Mouse (Mus musculus) cerebellum, adult 2 months (tissue): ENCODE measurements at regions not wholly inside any gene's neighbourhood (a gene's known extent, or its start where the extent isn't known, plus 50 kb on each side); places are given as distances from the start of the nearest gene placed in this dataset.

Experiments used
- DNase-seq, 2 experiments: peaks; one replicate each; pipeline ENCODE4 v3.0.0; 2021
- H3K27ac ChIP-seq: fragments of 200-500 bp; 2 replicates; pipeline ENCODE4 v1.5.1; 2012; ENCODE audit warnings: low read length, control low read depth, inconsistent platforms; ENCODE audit not compliant: insufficient read depth
- H3K27me3 ChIP-seq: fragments of 200-500 bp; 2 replicates; pipeline ENCODE4 v1.6.1; 2012; ENCODE audit warnings: inconsistent platforms, mild to moderate bottlenecking, low read length, moderate library complexity; ENCODE audit not compliant: control insufficient read depth, insufficient read depth
- H3K4me1 ChIP-seq: fragments of 200-500 bp; 2 replicates; pipeline ENCODE4 v1.6.1; 2011; ENCODE audit warnings: low read length; ENCODE audit not compliant: control insufficient read depth, insufficient read depth
- H3K4me3 ChIP-seq: fragments of 200-500 bp; replicated peaks from 2 replicates; pipeline ENCODE3; 2011; ENCODE audit warnings: mild to moderate bottlenecking, low read depth, low read length, control low read depth; ENCODE audit not compliant: insufficient read depth
- CTCF ChIP-seq: fragments of 200-500 bp; IDR thresholded peaks from 2 replicates; pipeline ENCODE4 v1.5.1; 2011; ENCODE audit warnings: low read depth, mild to moderate bottlenecking, control low read depth, low read length, moderate library complexity, borderline replicate concordance; ENCODE audit not compliant: insufficient read depth
- POLR2A ChIP-seq: fragments of 200-500 bp; IDR thresholded peaks from 2 replicates; pipeline ENCODE4 v1.6.1; 2011; ENCODE audit warnings: low read length, control low read depth, borderline replicate concordance; ENCODE audit not compliant: insufficient read depth
- WGBS: fragments of 180-500 bp; shearing (Covaris S2); methylation state at CpG from one replicate; pipeline ENCODE4 v1.1.7; 2018; 5-methylcytosine and 5-hydroxymethylcytosine counted together

DNA sequence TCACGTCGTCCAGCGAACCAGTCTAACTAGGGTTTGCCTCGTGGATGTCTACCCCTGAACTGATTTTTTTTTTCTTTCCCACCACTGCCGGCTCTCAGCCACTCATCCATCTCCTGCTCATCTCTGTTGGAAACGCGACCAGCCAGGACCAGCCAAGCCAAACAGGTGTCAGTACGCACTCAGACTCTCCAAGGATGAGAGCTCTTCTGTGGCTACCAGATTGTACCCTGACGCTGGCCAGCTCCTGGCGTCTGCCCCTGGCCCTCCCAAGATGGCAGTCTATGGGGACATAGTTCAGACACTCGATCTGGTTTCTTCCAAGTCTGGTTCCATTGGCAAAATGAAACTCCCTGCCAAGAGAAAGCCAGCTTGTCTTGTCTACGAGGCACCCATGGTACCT, 109.3 kb downstream of the Zfp36l1 start:
- Histone ChIP-seq H3K4me3 (no peak overlapping the region), H3K4me1 (peaks cover 13% of the 10 kb centered on the region), H3K27me3 (no peaks in the 10 kb centered on the region), H3K27ac (no peak overlapping the region)
- no peak for TF ChIP-seq CTCF
- TF ChIP-seq POLR2A: no peak
- WGBS: 18% methylated on average over 12 of the region's 12 CpGs
- DNase-seq: no peak

DNA sequence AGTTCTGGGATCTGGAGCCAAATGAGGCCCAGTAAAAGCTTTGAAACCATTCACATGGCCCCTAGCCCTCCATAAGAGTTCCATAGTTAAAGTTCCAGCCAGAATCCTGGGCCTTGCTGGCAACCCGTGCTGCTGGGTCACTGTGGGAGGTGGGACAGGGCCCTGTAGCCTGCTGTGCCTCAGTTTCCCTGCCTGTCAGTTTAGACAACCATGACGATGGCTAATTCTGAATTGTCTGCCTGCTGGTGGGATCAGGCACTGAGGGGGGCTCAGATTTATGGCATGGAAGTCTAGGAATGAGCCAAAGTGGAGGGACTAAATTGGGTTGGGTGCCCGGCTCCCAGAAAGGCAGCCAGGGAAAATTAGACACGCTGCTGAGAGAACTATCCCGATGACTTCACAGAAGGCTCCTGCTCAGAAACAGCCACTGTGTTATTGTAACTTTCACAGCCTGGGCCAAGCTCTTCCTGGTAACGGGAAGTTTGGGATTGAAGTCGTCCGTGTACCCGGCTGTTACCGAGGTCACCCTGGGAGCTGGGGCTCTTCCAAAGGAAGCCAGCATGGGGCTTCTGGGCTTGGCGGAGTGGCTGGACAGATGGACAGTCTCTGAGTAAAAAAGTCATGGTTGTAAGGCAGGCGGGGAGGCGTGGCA, 110.2 kb downstream of the Zfp36l1 start:
- no peak overlapping the region for H3K27ac ChIP-seq
- no peak overlapping the region for H3K4me3 ChIP-seq
- DNase-seq: peak; percentile 40 to 60

DNA sequence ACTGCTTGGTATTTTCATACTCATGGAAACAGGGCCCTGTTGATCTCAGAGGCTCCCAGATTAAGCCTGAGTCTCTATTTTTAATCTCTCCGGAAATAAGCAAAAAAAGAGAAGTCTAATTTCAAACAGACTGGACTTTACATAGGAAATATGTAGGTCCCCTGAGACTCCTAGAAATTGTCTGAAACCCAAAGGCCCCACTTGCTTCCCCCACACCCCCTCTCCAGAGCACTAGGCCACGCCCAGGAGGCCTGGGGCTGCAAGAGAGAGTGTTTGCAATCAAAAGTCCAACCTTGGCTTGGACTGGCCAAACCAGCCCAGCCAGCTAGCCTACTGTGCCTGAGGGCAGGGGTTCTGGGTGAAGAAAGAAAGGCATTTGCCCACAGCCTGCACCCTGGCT, 111.0 kb downstream of the Zfp36l1 start:
- WGBS: 75% methylated on average over 2 of the region's 2 CpGs
- no peak overlapping the region for H3K4me3 ChIP-seq
- TF ChIP-seq POLR2A (no peak), CTCF (no peak)

More for the DNA sequence above, 110.2 kb downstream of the Zfp36l1 start:
- 12% methylated on average over 13 of the region's 13 CpGs for WGBS
- Histone ChIP-seq H3K4me1 (peaks cover 13% of the 10 kb centered on the region), H3K27me3 (no peaks in the 10 kb centered on the region)
- TF ChIP-seq POLR2A (no peak), CTCF (no peak)

DNA sequence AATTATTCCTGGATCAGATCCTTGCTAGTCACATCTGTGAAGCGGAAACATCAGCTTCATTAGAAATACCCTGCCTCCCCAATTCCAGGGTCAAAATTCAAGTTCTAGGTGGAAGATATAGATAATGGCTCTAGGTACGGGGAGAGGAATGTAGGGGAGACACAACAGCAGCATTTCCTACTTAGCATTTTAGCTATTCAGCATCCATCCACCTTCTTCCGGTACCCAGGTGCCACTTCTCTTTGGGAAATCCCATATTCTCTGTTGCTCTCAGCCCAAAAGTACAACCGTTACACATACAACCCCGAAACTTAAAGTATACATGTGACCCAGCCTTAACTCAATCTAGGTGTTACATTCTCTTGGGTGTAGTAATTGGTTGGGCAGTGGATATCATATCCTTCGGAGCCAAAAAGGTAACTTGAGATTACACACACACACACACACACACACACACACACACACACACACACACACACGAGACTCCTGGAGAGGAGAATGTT, 112.9 kb downstream of the Zfp36l1 start:
- TF ChIP-seq POLR2A (no peak), CTCF (no peak)
- Histone ChIP-seq H3K4me3 (no peak overlapping the region), H3K27me3 (no peaks in the 10 kb centered on the region), H3K27ac (no peak overlapping the region), H3K4me1 (peaks cover 13% of the 10 kb centered on the region)
- WGBS: 98% methylated on average over 7 of the region's 7 CpGs
- DNase-seq: no peak

More for the DNA sequence above, 111.0 kb downstream of the Zfp36l1 start:
- H3K27me3 ChIP-seq: no peaks in the 10 kb centered on the region
- H3K27ac ChIP-seq: no peak overlapping the region
- DNase-seq: peak in 1 of 2 experiments; percentile 18
- peaks cover 13% of the 10 kb centered on the region for H3K4me1 ChIP-seq

DNA sequence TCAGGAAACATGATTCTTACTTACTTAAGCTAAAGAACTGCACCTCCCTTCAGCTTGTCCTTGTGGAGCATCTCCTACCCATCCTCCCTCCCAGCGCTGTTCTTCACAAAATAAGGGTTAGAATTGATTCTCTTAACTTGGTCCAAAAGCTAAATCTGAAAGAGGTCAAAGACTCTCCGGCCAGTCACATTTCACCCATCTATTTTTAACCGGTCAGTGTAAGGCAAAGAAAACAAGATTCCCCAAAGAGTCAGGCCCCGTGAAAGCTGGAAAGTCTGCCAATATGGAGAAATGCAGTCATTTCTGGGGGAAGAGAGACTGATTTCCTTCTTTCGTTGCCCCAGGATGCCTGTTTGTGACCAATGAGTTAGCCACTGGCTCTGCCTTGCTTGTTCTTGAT, 114.0 kb downstream of the Zfp36l1 start:
- Histone ChIP-seq H3K4me3 (no peak overlapping the region), H3K27me3 (no peaks in the 10 kb centered on the region), H3K4me1 (peaks cover 15% of the 10 kb centered on the region), H3K27ac (no peak overlapping the region)
- no peak for DNase-seq
- TF ChIP-seq CTCF (no peak), POLR2A (no peak)
- WGBS: 85% methylated on average over 5 of the region's 5 CpGs

DNA sequence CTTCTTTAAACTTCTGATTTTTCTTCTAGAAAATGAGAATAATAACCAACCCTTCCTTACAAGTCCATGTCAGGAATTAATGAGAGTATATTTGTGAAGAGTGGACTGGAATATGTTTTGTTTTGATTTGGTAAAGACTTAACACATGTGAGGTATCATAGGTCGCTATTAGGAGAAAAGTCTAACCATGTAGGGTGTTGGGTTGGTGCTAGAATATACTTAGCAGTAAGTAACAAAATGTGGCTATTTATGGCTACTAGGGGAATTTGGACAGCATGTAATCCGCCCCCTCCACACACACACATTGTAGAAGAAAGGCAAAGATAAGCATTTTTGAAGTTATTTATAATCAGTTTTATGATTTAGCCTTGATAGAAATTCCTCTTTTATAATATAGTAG, 114.5 kb downstream of the Zfp36l1 start:
- Histone ChIP-seq H3K27me3 (no peaks in the 10 kb centered on the region), H3K27ac (no peak overlapping the region), H3K4me3 (no peak overlapping the region), H3K4me1 (peaks cover 11% of the 10 kb centered on the region)
- DNase-seq: no peak
- WGBS: 97% methylated on average over 2 of the region's 2 CpGs
- no peak for TF ChIP-seq CTCF

DNA sequence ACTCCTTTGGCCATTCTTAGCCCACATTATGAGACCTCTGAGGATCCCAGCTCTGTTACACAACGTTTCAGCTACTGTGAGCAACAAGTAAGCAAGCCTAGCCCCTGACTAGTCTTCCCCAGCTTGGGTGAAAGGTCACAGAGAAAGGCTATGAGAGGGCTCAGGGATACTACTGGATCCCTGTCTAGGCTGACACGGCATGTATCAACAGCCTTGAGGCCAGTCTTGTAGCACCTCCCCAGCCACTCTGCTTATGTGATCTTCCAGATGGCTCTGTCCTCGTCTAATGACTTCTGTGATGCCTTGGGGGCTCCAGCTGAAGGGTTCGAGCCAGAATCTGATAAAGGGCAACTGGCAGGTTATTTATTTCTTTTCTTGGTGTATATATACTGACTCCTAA, 115.6 kb downstream of the Zfp36l1 start:
- peaks cover 3% of the 10 kb centered on the region; the same call in 1 of the 2 replicates for H3K4me1 ChIP-seq
- 71% methylated on average over 4 of the region's 4 CpGs for WGBS
- DNase-seq: no peak
- no peak overlapping the region for H3K4me3 ChIP-seq
- TF ChIP-seq POLR2A: no peak
- TF ChIP-seq CTCF: no peak
- no peaks in the 10 kb centered on the region for H3K27me3 ChIP-seq
- H3K27ac ChIP-seq: no peak overlapping the region

DNA sequence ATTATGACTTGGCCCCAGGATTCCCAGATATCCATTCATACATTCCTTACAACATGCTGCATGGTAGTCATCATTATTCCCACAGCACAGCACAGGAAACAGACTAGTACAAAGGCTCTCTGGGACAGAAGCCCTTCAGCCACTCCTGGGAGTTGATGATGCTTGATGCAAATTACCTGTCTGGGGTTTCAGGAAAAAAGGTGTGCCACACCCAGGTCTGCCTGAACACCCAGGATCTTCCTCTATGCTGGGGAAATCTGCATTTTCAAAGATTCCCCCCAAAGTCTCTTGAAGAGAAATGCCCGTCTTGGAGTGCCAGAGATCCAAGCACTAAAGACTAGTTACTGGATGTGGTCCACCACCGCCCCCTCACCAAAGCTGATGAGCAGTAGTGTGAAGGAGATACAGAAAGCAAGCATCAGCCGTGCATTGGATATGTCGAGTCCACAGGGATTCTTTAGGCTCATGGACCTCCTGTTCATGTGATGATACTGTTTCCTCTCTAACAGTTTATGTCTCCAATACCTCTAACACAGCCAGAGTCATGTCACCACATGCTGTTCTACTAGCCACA, 117.2 kb downstream of the Zfp36l1 start:
- no peak overlapping the region for H3K4me3 ChIP-seq
- H3K27ac ChIP-seq: no peak overlapping the region
- 93% methylated on average over 4 of the region's 4 CpGs for WGBS
- no peaks in the 10 kb centered on the region for H3K27me3 ChIP-seq
- TF ChIP-seq CTCF: no peak
- TF ChIP-seq POLR2A: no peak
- DNase-seq: no peak
- peaks cover 3% of the 10 kb centered on the region; the same call in 1 of the 2 replicates for H3K4me1 ChIP-seq
